Mouse (Mus musculus) NIH3T3 (cell line): ENCODE data around the gene Clec4b2.
"Not testable (repeated sequence)": the region's sequence is repeated elsewhere in the genome, so short reads cannot be mapped to it uniquely, and the experiment has no call there.

Source experiments
- DNase-seq: peaks from one replicate; pipeline ENCODE4 v3.0.0-alpha.2; 2012; ENCODE audit warnings: low read depth

Clec4b2 gene

DNA sequence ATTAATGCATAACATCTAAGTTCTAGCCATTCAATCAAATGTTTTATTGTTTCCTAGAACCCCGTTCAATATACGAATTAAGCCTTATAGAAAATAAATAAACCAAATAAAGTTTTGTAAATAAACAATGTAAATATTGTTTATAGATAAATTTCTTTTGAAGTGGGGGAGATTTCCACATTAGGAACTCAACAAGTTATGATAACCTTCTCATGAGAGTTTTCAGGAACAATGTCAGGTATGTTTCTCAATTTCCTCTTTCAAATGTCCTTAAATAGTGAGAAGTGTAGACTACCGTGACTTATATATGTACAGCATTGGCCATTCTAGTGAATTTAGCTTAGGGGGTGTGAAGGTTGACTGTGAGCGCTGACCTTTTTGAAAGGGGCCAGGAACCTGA, at the start of gene Clec4b2:
Gene Clec4b2 (plus strand): TSS at position 301 of the 400 bp plus-strand sequence.
- DNase-seq: no peak

DNA sequence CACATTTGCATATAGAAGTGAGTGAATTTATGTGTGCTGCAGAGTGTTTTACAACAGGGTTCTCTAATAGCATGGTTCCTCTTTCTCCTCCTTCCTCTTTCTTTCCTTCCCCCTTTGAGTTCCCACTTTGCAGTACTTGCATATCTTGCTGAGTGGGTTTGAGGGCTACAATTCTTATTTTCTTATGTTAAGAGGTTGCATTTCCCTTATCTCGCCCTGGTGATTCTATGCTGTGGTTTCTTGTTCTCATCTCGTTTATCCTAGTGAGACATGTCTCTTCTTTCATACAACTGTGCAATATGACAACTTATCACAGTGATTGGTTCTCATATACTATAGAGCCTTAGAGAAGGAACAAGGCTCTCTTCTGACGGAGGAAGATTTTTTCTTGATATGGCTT, 49.5 kb upstream of the Clec4b2 start:
- DNase-seq: no peak

- DNase-seq: no peak
Measured at GRCm38 (mm10) chr6:123127173-123127572, 45.5 kb upstream of the Clec4b2 start.

DNA sequence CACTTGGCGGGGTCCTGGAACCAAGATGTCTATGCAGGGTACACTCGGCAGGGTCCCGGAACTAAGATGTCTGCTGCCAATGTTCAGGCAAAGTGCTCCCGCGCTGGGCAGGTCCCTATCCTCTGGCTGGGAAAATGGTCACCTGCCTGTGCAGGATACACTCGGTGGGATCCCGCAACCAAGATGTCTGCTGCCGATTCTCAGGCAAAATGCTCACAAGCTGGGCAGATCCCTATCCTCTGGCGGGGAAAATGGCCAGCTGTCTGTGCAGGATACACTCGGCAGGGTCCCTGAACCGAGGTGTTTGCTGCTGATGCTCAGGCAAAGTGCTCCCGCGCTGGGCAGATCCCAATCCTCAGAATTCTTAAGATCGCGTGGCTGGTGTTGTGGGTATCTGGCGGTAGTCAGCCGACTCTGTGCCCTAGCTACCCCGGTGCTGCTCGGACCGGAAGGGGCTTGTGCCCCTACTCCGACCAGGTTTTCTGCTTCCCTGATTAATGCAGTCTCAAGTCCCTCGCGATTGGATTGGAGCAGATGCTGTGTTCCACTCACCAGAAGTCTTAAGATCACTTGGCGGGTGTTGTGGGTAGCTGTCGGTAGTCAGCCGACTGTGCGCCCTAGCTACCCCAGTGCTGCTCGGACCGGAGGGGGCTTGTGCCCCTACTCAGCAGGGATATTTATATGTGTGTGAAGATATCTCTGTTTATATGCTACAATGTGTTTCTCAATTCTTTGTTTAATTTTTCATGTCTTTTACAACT, 34.7 kb upstream of the Clec4b2 start:
- not testable (repeated sequence) for DNase-seq

DNA sequence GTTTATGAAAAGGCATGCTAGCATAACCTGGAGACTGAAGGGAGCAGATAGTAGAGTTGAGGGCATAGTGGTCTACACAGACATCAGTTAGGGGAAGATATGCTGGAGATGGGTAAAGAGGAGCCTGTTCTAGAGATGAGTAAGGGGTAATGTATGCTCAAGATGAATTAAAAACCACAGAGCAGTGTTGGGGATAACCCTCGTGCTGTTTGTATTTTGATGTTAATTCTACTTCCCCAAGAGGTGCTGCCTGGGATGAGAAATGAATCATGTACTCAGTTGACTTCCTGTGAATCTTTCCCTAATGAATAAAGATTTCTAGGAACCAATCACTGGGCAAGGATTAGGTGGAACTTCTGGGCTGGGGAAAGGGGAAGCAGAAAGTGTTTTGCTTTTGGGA, 2.6 kb upstream of the Clec4b2 start:
- no peak for DNase-seq

GRCm38 (mm10) chr6:123171040-123171439, 1.7 kb upstream of the Clec4b2 start:
- no peak for DNase-seq

- DNase-seq: no peak
Measured at GRCm38 (mm10) chr6:123175549-123175948, 2.9 kb downstream of the Clec4b2 start.

GRCm38 (mm10) chr6:123184862-123185261, 12.2 kb downstream of the Clec4b2 start:
- DNase-seq: peak; percentile 28

DNA sequence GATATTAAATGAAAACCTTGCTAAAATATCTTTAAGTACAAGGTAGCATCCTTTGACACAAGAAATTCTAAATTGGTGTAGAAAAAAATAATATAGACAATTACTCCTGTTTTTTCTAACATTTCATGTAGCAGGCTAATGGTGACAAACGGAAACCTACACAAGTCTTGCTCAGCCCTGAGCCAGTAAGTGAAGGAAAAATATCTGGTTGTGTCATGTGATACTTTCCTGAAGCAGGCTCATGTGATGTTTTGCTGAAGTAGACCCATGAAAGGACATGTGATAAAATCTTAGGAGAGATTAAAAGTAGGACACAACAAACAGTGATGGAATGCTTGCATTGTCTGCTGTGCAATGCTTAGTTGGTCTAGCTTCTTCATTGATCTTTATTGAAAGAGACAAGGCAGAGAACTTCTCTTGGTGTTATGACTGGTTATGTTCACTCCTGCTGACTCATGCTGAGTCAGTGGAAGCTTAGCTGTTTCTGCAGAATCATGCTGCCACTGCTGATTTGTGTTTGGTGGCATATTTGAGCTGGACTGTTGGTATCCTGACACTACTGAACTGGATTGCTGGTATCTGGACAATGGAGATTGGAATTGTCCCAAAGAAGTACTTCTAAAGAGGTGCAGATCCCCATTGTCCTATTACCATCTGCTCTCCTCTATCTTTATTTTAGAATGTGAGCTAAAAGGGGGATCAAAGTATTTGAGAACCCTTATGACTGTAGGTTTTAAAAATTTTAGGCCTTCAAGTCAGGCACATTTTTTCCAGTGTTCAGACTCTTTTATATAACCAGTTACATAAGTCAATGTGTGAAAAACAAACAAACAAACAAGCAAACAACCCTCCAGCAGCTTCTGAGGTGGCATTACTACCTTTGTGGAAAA, 34.7 kb downstream of the Clec4b2 start:
- DNase-seq: peak; percentile 26

- not testable (repeated sequence) for DNase-seq
Measured at GRCm38 (mm10) chr6:123208077-123208439, 35.4 kb downstream of the Clec4b2 start.

- no peak for DNase-seq
Measured at GRCm38 (mm10) chr6:123211726-123212125, 39.0 kb downstream of the Clec4b2 start.

DNA sequence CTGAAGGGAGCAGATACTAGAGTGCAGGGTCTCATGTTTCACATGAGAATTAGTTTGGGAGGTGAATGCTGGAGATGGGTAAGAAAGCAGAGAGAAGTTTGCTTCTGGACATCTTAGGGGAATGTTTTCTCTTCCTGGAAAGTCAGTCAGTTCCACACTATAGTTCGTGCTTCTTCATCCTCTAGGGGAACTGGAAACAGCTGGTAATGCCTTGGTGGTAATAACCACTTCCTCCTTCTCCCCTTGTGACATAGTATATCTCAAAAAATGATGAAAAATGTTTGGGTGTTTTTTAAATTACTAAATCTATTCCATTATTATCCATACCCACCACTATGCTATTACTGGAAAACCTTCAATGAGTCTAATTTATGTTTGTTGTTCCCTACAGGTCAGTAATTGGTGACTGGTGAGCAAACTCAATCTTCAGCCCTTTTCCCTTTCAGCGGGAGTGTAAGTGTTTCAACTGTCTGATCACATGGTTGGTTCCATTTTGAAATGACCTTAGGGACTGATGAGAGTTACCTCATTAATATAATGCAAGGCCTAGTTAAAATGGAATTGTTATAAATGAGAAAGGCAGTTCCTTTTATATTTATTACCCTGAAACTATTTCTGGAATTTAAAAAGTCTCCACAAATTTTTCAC, 55.0 kb downstream of the Clec4b2 start:
- DNase-seq: no peak

GRCm38 (mm10) chr6:123229644-123230043, 57.0 kb downstream of the Clec4b2 start, which contains the start of gene Clec4n:
Clec4n (plus strand) TSS chr6:123229843.
- DNase-seq: no peak

DNA sequence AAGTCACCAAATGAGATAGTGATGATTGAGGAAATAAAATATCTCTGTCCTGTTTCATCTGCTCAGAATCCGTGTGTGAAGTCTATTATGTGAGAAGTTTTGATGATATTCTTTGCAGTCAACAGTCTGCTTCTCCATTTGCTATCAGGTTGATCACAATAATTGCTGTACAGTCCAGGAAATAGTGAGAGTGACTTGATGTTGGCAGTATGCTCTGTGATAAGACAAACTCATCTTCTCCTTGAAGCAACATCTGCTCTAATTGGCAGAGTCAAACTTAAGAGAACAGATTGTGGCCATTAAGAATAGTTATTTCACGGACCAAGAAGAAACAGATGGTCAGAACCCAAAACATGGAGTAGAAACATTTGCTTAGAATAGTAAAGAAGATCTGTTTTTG, 58.5 kb downstream of the Clec4b2 start:
- DNase-seq: no peak

DNA sequence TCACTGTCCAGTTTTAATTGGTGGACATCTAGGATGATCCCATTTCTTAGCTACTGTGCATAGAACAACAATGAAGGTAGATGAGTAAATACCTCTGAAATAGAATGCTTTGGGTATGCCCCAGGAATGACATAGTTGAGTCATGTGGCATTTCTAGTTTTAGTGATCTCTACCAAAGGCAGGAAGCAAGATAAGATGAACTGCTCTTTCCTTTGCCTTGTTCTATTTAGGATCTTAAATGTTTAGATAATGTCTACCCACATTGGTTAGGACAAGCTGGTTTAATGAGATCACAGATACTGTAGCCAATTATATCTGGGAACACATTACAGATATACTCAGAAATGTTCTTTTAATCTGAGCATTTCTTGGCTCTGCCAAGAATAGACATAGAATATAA, 64.9 kb downstream of the Clec4b2 start:
- DNase-seq: no peak

DNA sequence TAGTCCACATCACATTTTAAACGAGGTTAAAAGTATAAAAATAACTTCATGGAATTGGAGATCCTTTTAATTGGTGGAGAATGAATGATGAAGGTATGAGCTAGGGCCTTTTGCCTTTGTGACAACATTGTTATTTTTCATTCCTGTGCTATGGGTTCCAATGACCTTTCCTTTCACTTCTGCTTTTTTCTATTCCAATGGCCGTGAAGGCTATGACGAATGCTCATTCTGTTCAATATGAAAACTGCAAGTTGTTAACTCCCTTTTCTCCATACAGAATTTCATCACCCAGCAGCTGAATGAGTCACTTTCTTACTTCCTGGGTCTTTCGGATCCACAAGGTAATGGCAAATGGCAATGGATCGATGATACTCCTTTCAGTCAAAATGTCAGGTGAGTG, 71.5 kb downstream of the Clec4b2 start:
- DNase-seq: no peak

- DNase-seq: not testable (repeated sequence)
Measured at GRCm38 (mm10) chr6:123248862-123249261, 76.2 kb downstream of the Clec4b2 start.

GRCm38 (mm10) chr6:123252735-123253134, 80.0 kb downstream of the Clec4b2 start:
- no peak for DNase-seq
